Mouse (Mus musculus) lung, postnatal 0 days (tissue): Measurements from ENCODE around the gene Ccl6. TPM values are rescaled to one million over a fixed set of nuclear protein-coding genes. Genes with fewer than 3 reads are reported as not detected.

Experiments
- ATAC-seq: fragments of 200-750 bp; cut with Nextera tagmentation; 2 replicates; pipeline ENCODE4 v1.8.0; 2017; ENCODE audit warnings: moderate library complexity
- DNase-seq: peaks from one replicate; pipeline ENCODE4 v3.0.0-alpha.2; 2016; ENCODE audit warnings: low spot score
- H3K27ac ChIP-seq: fragments of 300-500 bp; sonication (generic); 2 replicates; pipeline ENCODE4 v1.5.1; 2014; ENCODE audit warnings: antibody characterized with exemption, mild to moderate bottlenecking, low read length, mixed read lengths
- H3K27me3 ChIP-seq: fragments of 300-500 bp; sonication (generic); replicated peaks from 2 replicates; pipeline ENCODE4 v1.6.1; 2014; ENCODE audit warnings: low read length, mixed read lengths; ENCODE audit not compliant: insufficient read depth
- H3K36me3 ChIP-seq: fragments of 300-500 bp; sonication (generic); 2 replicates; pipeline ENCODE4 v1.6.1; 2014; ENCODE audit warnings: low read length, mixed read lengths; ENCODE audit not compliant: insufficient read depth
- H3K4me1 ChIP-seq: fragments of 300-500 bp; sonication (generic); 2 replicates; pipeline ENCODE4 v1.6.1; 2014; ENCODE audit warnings: antibody characterized with exemption, low read depth, low read length, mixed read lengths; ENCODE audit not compliant: insufficient read depth
- H3K4me2 ChIP-seq: fragments of 300-500 bp; sonication (generic); replicated peaks from 2 replicates; pipeline ENCODE4 v1.6.1; 2014; ENCODE audit warnings: low read depth, mild to moderate bottlenecking, low read length, moderate library complexity, mixed read lengths
- H3K4me3 ChIP-seq: fragments of 300-500 bp; sonication (generic); 2 replicates; pipeline ENCODE4 v1.5.1; 2014; ENCODE audit warnings: low read depth, low read length
- H3K9ac ChIP-seq: fragments of 300-500 bp; sonication (generic); replicated peaks from 2 replicates; pipeline ENCODE4 v1.6.1; 2014; ENCODE audit warnings: low read depth, mild to moderate bottlenecking
- H3K9me3 ChIP-seq: fragments of 300-500 bp; sonication (generic); 2 replicates; pipeline ENCODE4 v1.6.1; 2016; ENCODE audit warnings: low read length, mixed read lengths
- CTCF ChIP-seq: IDR thresholded peaks from 2 replicates; pipeline ENCODE4 v1.5.1; 2016; ENCODE audit warnings: antibody characterized with exemption, mild to moderate bottlenecking
- EP300 ChIP-seq: IDR thresholded peaks from 2 replicates; pipeline ENCODE4 v1.6.1; 2016; ENCODE audit warnings: antibody characterized with exemption, mild to moderate bottlenecking, control low read depth
- WGBS: fragments of 180-500 bp; shearing (Covaris S2); extraction: QIAGEN DNeasy Blood & Tissue Kit; methylation state at CpG from one replicate; pipeline ENCODE4 v1.1.7; 2014; 5-methylcytosine and 5-hydroxymethylcytosine counted together
- polyA plus RNA-seq: library from polyadenylated mRNA; unstranded; fragments of >200 nt; fragmentation: Nextera tagmentation; extraction: Ambion mirVana; gene quantifications from 2 replicates; pipeline ENCODE4 v1.2.1, GENCODE M21; 2015

Ccl6 gene
- polyA plus RNA-seq, 1 experiment from 2014 or later, result 413 TPM

DNA sequence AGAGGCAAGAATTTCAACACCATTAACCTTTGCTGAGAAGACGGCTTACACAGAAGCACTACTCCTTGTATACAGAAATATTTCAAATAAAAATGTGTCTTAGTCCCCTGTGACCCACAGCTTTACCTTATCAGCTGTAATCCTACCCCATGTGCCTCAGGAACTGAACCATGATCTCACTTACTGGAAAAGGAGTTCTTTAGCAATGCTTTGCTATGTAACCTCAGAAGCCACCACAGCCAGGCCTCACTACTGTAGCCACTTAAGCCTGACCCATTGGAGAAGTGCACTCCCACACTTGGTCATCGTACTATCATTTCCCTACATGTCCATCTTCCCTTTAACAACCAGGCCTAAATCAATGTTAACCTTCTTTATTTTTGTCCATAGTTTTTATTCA lies 7.7 kb upstream of the Ccl6 start:
- ATAC-seq (no peak), DNase-seq (no peak)
- Histone ChIP-seq H3K4me1 (no peaks in the 10 kb centered on the region), H3K27me3 (no peaks in the 10 kb centered on the region), H3K27ac (no peak overlapping the region), H3K9me3 (no peaks in the 10 kb centered on the region), H3K4me3 (no peak overlapping the region), H3K9ac (no peak overlapping the region), H3K4me2 (no peak overlapping the region), H3K36me3 (no peaks in the 10 kb centered on the region)
- no peak for TF ChIP-seq EP300
- no peak for TF ChIP-seq CTCF
- WGBS, result 58% methylated on average over 2 of the region's 2 CpGs

DNA sequence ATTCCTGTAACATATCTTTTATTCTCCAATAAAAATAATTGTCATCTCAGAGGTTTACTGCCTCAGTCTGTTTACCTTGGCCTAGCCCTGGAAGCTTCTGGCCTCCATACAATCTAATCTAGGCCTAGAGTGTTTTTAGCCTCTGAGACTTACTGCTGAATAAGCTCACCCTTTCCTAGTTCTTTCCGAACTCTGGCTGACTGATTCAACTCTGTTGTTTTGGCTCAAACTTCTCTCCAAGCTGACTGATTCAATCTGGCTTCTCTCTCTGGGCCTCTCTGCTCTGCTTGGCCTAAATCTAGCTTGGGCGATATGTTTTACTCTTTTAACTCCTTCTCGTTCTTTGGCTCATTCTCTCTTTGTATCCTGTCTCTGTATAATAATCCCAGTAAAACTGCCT lies 6.1 kb upstream of the Ccl6 start:
- WGBS, result 78% methylated on average over 3 of the region's 3 CpGs

DNA sequence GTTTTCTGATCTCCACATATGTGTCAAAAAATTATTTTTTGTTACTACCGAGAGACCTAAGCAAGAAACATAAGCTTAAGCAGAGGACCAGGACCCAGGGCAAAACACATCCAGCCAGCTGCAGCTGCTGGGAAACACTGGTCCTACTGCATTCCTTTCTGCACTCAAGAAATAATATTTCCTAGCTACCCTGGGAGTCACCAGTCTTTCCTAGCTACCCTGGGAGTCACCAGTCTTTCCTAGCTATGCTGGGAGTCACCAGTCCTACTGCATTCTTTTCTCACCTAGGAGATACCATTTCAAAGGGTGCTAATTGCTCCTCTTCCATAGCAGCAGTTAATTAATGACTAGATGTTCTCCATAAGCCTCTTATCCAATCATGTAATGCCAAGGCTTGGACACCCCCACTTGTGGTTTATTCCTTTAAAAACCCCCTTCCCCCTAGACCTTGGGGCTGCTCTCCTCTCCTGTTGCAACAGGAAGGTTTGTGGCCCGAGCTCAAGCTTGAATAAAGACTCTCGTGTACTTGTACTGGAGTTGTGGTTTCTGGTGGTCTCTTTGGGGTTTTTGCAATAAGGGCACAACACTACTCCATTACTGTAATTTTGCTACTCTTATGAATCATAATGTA lies 5.4 kb upstream of the Ccl6 start:
- Histone ChIP-seq H3K4me2 (no peak overlapping the region), H3K4me1 (no peaks in the 10 kb centered on the region), H3K36me3 (no peaks in the 10 kb centered on the region), H3K27ac (no peak overlapping the region), H3K27me3 (no peaks in the 10 kb centered on the region), H3K4me3 (no peak overlapping the region), H3K9ac (no peak overlapping the region), H3K9me3 (no peaks in the 10 kb centered on the region)
- TF ChIP-seq EP300 (no peak), CTCF (no peak)
- ATAC-seq (peak; percentile 76), DNase-seq (peak; percentile 59)
- 56% methylated on average over 3 of the region's 3 CpGs for WGBS

More for the DNA sequence above, 6.1 kb upstream of the Ccl6 start:
- no peak overlapping the region for H3K27ac ChIP-seq
- H3K9me3 ChIP-seq, result no peaks in the 10 kb centered on the region
- DNase-seq, result no peak
- TF ChIP-seq CTCF (no peak), EP300 (no peak)
- no peak for ATAC-seq
- no peak overlapping the region for H3K9ac ChIP-seq
- no peaks in the 10 kb centered on the region for H3K36me3 ChIP-seq
- H3K4me1 ChIP-seq, result no peaks in the 10 kb centered on the region
- H3K4me2 ChIP-seq, result no peak overlapping the region
- no peak overlapping the region for H3K4me3 ChIP-seq
- H3K27me3 ChIP-seq, result no peaks in the 10 kb centered on the region

DNA sequence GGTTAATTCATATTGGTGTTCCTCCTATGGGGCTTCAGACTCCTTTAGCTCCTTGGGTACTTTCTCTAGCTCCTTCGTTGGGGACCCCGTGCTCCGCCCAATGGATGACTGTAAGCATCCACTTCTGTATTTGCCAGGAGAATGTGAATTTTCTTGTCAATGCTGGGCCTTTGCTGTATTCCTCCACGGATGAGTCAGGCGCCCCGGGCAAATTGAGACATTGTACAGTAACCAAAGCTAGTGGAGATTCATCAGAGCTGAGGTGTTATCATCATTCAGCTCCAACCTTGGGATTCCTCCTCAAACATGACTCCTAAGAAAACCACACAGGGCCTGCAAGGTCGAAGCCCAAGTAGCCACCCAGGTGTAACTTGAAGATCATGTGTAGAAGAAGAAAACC lies 4.9 kb upstream of the Ccl6 start:
- 79% methylated on average over 7 of the region's 7 CpGs for WGBS
- ATAC-seq, result no peak
- no peaks in the 10 kb centered on the region for H3K27me3 ChIP-seq
- no peaks in the 10 kb centered on the region for H3K4me1 ChIP-seq
- no peak overlapping the region for H3K4me3 ChIP-seq
- no peak overlapping the region for H3K9ac ChIP-seq
- no peaks in the 10 kb centered on the region for H3K9me3 ChIP-seq
- H3K36me3 ChIP-seq, result no peaks in the 10 kb centered on the region
- H3K4me2 ChIP-seq, result no peak overlapping the region
- TF ChIP-seq CTCF, result no peak
- TF ChIP-seq EP300, result no peak
- no peak for DNase-seq
- H3K27ac ChIP-seq, result no peak overlapping the region

DNA sequence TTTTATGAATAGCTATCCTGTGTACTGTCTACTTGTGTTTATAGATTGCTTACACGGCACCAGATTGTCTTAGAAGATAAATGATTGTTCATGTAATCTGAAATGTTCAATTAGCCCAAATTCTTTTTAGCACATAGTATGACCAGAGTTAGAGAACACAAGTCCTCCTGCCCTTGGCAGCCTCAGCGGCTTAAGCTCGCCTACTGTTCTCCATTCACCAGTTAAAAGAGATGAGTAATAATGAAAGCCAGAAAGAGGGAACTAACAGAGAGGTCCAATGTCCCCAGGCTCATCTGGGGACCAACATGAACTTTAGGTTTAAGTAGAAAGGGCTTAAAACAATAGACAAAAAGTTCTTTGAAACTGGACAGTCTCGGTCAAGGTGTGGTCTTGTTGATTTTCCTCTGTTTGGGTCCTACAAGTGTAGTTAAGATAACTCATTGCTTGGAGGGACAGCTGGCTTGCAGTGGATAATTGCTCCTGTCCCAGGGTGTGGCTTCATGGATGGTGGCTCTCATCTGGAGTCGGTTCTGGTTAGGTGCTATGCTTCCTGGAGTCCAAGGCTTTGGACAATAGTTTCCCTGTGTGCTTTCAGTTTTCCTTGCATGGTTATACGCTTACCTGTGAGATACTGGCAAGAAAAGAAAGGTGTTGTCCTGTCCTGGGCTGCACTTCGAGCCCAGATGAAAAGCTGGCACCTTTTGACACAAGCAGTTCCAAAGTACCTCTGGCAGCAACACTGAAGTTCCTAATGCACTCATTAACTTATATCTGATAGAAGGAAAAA lies 3.0 kb upstream of the Ccl6 start:
- no peak overlapping the region for H3K9ac ChIP-seq
- DNase-seq (peak; percentile 42), ATAC-seq (no peak)
- H3K4me1 ChIP-seq, result no peaks in the 10 kb centered on the region
- H3K27me3 ChIP-seq, result no peaks in the 10 kb centered on the region
- no peaks in the 10 kb centered on the region for H3K9me3 ChIP-seq
- WGBS, result 55% methylated on average over 7 of the region's 7 CpGs
- no peaks in the 10 kb centered on the region for H3K36me3 ChIP-seq
- H3K4me3 ChIP-seq, result no peak overlapping the region
- no peak for TF ChIP-seq CTCF
- no peak for TF ChIP-seq EP300
- H3K4me2 ChIP-seq, result no peak overlapping the region
- H3K27ac ChIP-seq, result no peak overlapping the region

DNA sequence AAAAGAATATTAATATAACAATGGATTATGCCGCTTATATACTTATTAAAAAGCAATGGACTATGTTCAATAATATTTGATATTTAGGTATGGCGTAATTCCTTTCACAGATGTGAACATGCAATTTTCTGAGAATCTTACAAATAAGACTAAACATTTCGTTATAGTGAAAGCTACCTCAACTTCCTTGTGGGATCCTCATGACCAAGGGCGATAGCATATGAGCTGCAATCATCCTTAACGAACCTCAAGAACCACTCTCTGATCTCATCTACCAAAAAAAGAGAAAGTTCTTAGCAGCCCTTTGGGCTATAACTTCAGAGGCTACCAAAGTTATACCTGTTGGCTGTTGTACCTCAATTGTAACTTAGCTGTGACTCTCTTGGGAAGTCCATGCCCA lies 566 bp upstream of the Ccl6 start:
- WGBS, result 85% methylated on average over 5 of the region's 5 CpGs

More for the DNA sequence above, 566 bp upstream of the Ccl6 start:
- no peak overlapping the region for H3K4me3 ChIP-seq
- no peak overlapping the region for H3K9ac ChIP-seq
- no peak overlapping the region for H3K27ac ChIP-seq
- H3K4me2 ChIP-seq, result no peak overlapping the region
- H3K4me1 ChIP-seq, result no peaks in the 10 kb centered on the region
- no peaks in the 10 kb centered on the region for H3K9me3 ChIP-seq
- TF ChIP-seq EP300 (no peak), CTCF (no peak)
- no peaks in the 10 kb centered on the region for H3K27me3 ChIP-seq
- DNase-seq, result no peak
- H3K36me3 ChIP-seq, result no peaks in the 10 kb centered on the region
- no peak for ATAC-seq
